Mouse (Mus musculus): ENCODE measurements around the gene Slc43a1.

DNA sequence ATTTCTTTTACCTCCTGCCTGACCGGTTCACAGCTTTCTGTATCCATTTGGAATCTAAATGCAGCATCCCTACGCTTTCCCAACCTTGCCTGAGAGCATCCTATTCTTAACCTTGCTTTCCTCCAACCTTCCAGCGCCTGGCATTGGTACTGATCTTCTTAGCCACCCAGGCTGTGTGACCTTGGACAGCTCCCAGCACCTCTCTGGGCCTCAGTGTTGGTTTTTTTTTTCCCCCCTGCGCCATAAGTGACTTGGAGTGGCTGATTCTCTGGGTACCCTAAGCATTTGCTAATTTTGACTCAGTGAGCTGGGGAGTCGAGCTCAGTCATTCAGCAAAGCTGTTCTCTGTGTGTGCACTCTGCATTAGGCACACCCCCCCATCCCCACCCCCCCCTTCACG lies 37.2 kb downstream of the Slc43a1 start:
- TF ChIP-seq CTCF (IDR thresholded peaks at IDR 0.05; ENCODE audit: low read depth) (no peak), EP300 (IDR thresholded peaks at IDR 0.05; ENCODE audit: low read depth) (no peak)

Measured in heart, postnatal 0 days (tissue).